Mouse (Mus musculus) heart, embryonic 11.5 days (tissue): ENCODE results near the gene Tjp2. TPM values are rescaled to one million over a fixed set of nuclear protein-coding genes. Genes with fewer than 3 reads are reported as not detected.

Experiments
- ATAC-seq: fragments of 200-750 bp; cut with Nextera tagmentation; replicated peaks from 2 replicates; pipeline ENCODE4 v1.8.0; 2017; ENCODE audit warnings: moderate library complexity; ENCODE audit not compliant: insufficient number of reproducible peaks, low FRiP score, low TSS enrichment
- H3K27ac ChIP-seq: fragments of 300-500 bp; sonication (generic); 2 replicates; pipeline ENCODE4 v1.5.1; 2014; ENCODE audit warnings: mild to moderate bottlenecking, low read depth, low read length
- H3K27me3 ChIP-seq: fragments of 300-500 bp; sonication (generic); 2 replicates; pipeline ENCODE4 v1.6.1; 2014; ENCODE audit warnings: mild to moderate bottlenecking, low read length, mixed read lengths; ENCODE audit not compliant: control insufficient read depth, insufficient read depth
- H3K36me3 ChIP-seq: fragments of 300-500 bp; sonication (generic); 2 replicates; pipeline ENCODE4 v1.6.1; 2014; ENCODE audit warnings: mild to moderate bottlenecking, low read length, moderate library complexity, mixed read lengths; ENCODE audit not compliant: control insufficient read depth, insufficient read depth
- H3K4me1 ChIP-seq: fragments of 300-500 bp; sonication (generic); 2 replicates; pipeline ENCODE4 v1.6.1; 2014; ENCODE audit warnings: low read length; ENCODE audit not compliant: control insufficient read depth, insufficient read depth
- H3K4me2 ChIP-seq: fragments of 300-500 bp; sonication (generic); 2 replicates; pipeline ENCODE4 v1.6.1; 2014; ENCODE audit warnings: mild to moderate bottlenecking, moderate library complexity
- H3K4me3 ChIP-seq: fragments of 300-500 bp; sonication (generic); 2 replicates; pipeline ENCODE4 v1.5.1; 2014; ENCODE audit warnings: low read depth, low read length
- H3K9ac ChIP-seq: fragments of 300-500 bp; sonication (generic); 2 replicates; pipeline ENCODE4 v1.6.1; 2014; ENCODE audit warnings: mild to moderate bottlenecking, low read depth, low read length, moderate library complexity
- H3K9me3 ChIP-seq: fragments of 300-500 bp; sonication (generic); replicated peaks from 2 replicates; pipeline ENCODE4 v1.6.1; 2016; ENCODE audit warnings: low read length; ENCODE audit not compliant: control insufficient read depth
- WGBS: fragments of 180-500 bp; shearing (Covaris S2); extraction: QIAGEN DNeasy Blood & Tissue Kit; methylation state at CpG from one replicate; pipeline ENCODE4 v1.1.7; 2014; ENCODE audit not compliant: insufficient replicate concordance; 5-methylcytosine and 5-hydroxymethylcytosine counted together
- polyA plus RNA-seq: library from polyadenylated mRNA; unstranded; fragments of >200 nt; fragmentation: Nextera tagmentation; extraction: Ambion mirVana; gene quantifications from 2 replicates; pipeline ENCODE4 v1.2.1, GENCODE M21; 2014

The Tjp2 gene
- 21.3 and 25.0 TPM in 2 replicates for polyA plus RNA-seq

DNA sequence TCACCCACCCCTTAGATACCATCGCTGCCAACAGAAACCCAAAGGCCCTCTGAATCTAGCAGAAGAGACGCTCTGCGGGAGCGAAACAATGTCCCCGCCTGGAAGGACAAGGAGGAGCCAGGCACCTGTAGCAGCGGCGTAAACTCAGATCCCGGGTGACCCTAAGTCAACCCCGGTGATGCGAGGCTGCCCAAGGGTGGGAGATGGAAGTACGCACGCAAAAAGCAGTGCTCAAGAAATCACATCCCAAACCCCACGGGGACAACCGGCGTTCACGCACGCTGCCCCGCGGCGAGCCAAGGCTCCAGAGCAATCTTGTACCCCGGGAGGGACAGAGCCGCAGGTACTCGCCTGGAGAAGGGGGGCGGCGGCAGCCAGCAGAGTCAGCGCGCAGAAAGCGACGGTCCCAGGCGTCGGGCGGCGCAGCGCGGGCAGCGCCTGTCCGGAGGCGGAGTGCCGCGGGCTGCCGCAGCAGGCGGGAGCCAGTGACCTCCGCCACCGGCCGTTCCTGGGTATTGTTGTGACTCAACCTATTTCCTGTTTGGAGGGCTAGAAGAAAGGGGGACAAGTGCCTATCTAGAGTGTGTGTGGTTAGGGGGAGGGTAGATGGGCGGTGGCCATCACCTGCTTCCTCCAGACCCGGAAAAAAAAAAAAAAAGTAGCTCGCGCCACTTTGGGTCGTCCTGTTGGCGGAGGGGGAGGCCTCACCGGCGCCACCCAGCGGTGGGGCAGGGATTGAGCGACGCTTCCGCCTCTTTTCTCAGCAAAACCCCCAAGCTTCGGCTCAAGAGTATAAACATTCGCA lies at the start of gene Tjp2:
Gene Tjp2 (minus strand): TSS at position 531 of the 805 bp plus-strand sequence.
- H3K9me3 ChIP-seq: no peaks in the 10 kb centered on the region
- no peaks in the 10 kb centered on the region for H3K36me3 ChIP-seq
- WGBS: under 1% methylated on average over 59 of the region's 59 CpGs
- no peaks in the 10 kb centered on the region for H3K27me3 ChIP-seq
- H3K4me2 ChIP-seq: peak within 1 kb of the TSS; percentile 63
- peak; percentile 69 for ATAC-seq
- peak within 1 kb of the TSS; percentile 47 for H3K27ac ChIP-seq
- peak within 1 kb of the TSS; percentile 57 for H3K4me3 ChIP-seq
- peak within 1 kb of the TSS; percentile 72 for H3K9ac ChIP-seq
- H3K4me1 ChIP-seq: peaks cover under 1% of the 10 kb centered on the region; the same call in 1 of the 2 replicates

DNA sequence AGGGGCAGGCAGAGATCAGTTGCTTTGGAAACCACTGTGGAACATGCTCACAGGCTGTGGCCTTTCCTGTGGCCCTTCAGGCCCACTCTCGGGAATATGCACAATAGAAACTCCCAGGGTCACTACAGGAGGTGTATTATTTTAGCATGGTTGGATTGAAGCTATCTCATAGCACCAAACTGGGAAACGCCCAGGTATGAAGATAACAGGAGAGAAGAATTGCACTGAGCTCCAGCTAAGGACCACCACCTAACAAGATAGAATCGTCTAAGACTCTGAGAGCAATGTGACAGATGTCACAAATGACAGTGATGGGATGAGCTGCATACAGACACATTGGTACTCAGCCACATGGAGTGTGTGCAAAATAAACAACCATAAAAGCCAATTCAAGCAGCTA lies 49.5 kb upstream of the Tjp2 start:
- Histone ChIP-seq H3K9ac (no peak overlapping the region), H3K36me3 (peaks cover 2% of the 10 kb centered on the region; the same call in 1 of the 2 replicates), H3K4me2 (no peak overlapping the region), H3K4me3 (no peak overlapping the region), H3K27me3 (no peaks in the 10 kb centered on the region), H3K9me3 (no peaks in the 10 kb centered on the region), H3K4me1 (peaks cover 8% of the 10 kb centered on the region), H3K27ac (no peak overlapping the region)
- WGBS: 56% methylated on average over 3 of the region's 3 CpGs
- no peak for ATAC-seq

DNA sequence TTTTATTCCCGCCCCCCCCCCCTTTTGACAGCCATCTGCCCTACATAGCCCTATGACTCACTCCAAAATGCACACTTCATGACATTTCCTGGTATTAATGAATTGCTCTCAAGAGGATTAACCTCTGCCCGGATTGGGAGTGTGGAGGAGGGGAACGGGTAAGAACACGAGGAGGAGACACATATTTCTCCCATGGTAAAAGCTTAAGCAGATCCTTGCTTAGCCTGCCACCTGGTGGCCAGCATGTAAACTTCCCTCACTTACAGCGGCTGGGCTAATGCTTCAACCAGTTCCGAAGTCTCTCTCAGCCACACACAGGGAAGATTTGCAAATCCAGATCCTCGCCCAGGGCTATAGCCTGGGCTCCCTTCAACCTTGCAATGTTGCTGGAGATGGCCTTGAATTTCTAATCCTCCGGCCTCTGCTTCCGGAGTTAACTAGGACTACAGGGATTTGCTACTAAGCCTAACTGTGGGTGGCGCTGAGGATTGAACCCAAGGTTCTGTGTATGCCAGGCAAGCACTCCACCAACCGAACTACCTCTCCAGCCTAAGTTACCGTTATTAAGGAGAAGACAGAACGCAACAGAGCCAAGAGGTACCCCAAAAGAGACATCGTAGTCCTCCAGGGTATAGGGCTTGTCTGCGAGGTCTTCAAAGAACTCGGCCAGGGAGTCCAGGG lies 47.1 kb upstream of the Tjp2 start:
- H3K4me2 ChIP-seq: peak overlapping the region; percentile 31

DNA sequence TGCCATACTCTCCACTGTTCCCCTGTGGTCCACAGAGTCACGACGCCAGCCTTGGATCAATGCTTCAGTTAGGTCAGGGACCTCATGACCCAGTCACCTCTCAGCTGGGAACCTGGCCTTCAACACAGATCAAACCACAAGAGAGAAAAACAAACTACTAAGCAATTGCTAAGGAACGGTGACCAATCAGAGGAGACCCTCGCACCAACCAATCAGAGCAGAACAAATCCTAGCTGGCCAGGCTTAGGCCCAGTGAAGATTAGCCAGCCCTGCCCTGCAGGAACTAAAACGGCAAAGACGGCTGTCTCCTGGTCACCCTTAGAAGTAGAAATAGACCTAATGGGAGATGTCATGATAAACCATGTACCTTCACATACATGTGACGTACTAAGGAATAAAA lies 46.5 kb upstream of the Tjp2 start:
- Histone ChIP-seq H3K9me3 (no peaks in the 10 kb centered on the region), H3K27me3 (no peaks in the 10 kb centered on the region), H3K4me3 (0 out of 2 replicates have a peak overlapping the region, but pooled peaks have one; percentile 12), H3K27ac (no peak overlapping the region), H3K9ac (peak overlapping the region; percentile 11; the same call in 1 of the 2 replicates), H3K36me3 (no peaks in the 10 kb centered on the region; the same call in 1 of the 2 replicates), H3K4me2 (peak overlapping the region; percentile 31), H3K4me1 (0 out of 2 replicates have a peak, but pooled peaks cover 2% of the 10 kb centered on the region)
- WGBS: 39% methylated on average over 7 of the region's 7 CpGs
- ATAC-seq: peak; percentile 44; the same call in 1 of the 2 replicates

More for the DNA sequence above, 47.1 kb upstream of the Tjp2 start:
- H3K4me3 ChIP-seq: 0 out of 2 replicates have a peak overlapping the region, but pooled peaks have one; percentile 12
- 42% methylated on average over 16 of the region's 16 CpGs for WGBS
- peak overlapping the region; percentile 11; the same call in 1 of the 2 replicates for H3K9ac ChIP-seq
- ATAC-seq: peak; percentile 56
- H3K27ac ChIP-seq: no peak overlapping the region
- H3K4me1 ChIP-seq: 0 out of 2 replicates have a peak, but pooled peaks cover 2% of the 10 kb centered on the region
- no peaks in the 10 kb centered on the region for H3K27me3 ChIP-seq
- H3K9me3 ChIP-seq: no peaks in the 10 kb centered on the region
- H3K36me3 ChIP-seq: peaks cover 2% of the 10 kb centered on the region; the same call in 1 of the 2 replicates

DNA sequence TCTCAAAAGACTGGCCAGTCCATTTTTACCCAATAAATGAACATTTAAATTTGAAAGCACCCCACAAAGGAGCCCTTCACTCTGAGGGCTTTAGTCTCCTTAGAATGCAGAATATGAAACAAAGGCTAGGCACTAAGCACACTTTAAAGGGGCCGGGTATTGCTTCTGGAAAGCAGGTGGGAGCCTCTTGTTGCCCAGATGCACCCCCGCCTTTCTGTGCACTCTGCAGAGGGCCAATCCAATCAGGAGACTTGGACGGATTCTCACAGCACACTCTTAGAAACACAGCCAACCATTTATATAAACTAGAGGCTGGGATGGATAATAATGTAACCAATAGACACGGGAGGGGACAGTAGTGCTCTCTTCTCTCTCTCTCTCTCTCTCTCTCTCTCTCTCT lies 43.7 kb upstream of the Tjp2 start:
- peaks cover 13% of the 10 kb centered on the region for H3K36me3 ChIP-seq
- H3K27ac ChIP-seq: no peak overlapping the region
- 0 out of 2 replicates have a peak, but pooled peaks cover 2% of the 10 kb centered on the region for H3K4me1 ChIP-seq
- ATAC-seq: no peak
- no peak overlapping the region for H3K4me2 ChIP-seq
- 80% methylated on average over 4 of the region's 4 CpGs for WGBS
- no peak overlapping the region for H3K9ac ChIP-seq
- H3K9me3 ChIP-seq: no peaks in the 10 kb centered on the region
- no peak overlapping the region for H3K4me3 ChIP-seq
- H3K27me3 ChIP-seq: no peaks in the 10 kb centered on the region

DNA sequence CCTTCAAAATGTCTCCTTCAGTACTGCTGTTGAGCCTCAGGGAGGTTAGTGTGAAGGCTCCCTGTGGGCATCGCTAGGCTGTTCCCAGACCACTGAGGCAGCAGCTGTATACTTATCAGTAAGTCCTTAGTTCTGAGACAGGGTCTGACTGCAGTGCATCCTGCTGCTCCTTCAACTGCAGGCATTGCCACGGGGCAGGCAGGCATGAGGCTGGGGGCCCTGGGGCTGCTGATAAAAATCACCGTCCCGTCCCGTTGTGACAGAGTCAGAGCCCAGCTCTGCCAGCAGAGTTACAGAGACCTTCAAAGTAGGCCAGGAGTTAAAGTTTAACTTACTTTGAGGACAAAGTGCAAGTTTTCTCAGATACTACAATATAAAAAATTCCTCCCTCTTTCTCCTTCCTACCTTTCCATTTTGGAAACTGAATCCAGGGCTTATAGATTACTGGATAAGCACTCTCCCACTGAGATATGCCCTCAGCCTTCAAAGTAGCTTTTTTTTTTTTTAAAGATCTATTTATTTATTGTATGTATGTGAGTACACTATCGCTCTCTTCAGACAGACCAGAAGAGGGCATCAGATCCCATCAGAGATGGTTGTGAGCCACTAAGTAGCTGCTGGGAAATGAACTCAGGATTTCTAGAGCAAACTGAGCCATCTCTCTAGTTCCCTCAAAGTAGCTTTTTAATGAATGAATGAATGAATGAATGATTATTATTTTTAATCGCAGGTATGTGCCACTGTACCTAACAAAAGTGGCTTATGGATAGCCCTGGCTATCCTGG lies 41.4 kb upstream of the Tjp2 start:
- Histone ChIP-seq H3K27ac (no peak overlapping the region), H3K9ac (no peak overlapping the region), H3K4me3 (no peak overlapping the region), H3K36me3 (peaks cover 16% of the 10 kb centered on the region), H3K4me1 (no peaks in the 10 kb centered on the region), H3K4me2 (no peak overlapping the region), H3K9me3 (no peaks in the 10 kb centered on the region), H3K27me3 (no peaks in the 10 kb centered on the region)
- no peak for ATAC-seq
- WGBS: 83% methylated on average over 7 of the region's 7 CpGs

DNA sequence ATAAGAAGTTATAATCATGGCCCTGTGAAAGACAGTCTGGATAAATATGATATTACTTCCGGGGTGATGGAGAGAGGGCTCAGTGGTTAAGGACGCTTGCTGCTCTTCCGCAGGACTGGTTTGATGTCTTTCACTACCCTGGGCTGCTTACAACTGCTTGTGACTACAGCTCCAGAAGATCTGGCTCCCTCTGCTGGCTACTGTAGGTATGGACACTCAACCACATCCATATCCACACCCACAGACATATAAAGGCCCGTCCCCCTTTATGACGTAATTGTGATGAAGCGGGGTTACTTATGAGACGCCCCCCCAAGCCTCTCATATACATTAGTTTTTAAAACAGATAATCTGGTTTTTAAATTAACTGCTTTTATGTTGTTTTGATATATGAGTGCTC lies 40.2 kb upstream of the Tjp2 start:
- no peak overlapping the region for H3K9ac ChIP-seq
- H3K4me3 ChIP-seq: no peak overlapping the region
- no peaks in the 10 kb centered on the region for H3K27me3 ChIP-seq
- no peaks in the 10 kb centered on the region for H3K9me3 ChIP-seq
- peaks cover 16% of the 10 kb centered on the region for H3K36me3 ChIP-seq
- no peak overlapping the region for H3K4me2 ChIP-seq
- H3K4me1 ChIP-seq: no peaks in the 10 kb centered on the region
- ATAC-seq: no peak; the same call in 1 of the 2 replicates
- WGBS: 56% methylated on average over 7 of the region's 7 CpGs
- H3K27ac ChIP-seq: no peak overlapping the region

DNA sequence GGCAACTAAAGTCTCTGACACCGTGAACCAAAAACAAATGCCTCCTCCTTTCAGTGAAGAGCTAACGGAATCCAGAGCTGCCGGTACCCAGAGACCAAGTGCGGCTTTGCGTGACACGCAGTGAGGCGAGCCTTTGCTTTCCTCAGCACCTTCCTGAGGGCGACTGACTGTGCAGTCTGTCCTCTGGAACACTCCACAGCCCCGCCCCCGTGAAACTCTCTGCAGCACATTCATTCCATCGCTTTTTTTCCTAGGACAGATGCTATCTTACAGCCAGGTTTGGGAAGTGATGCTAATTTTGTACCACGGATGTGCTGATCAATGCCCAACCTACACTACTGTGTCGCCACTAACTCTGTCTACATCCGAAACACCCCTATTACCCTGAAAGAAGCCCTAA lies 37.9 kb upstream of the Tjp2 start:
- H3K9me3 ChIP-seq: no peaks in the 10 kb centered on the region
- 87% methylated on average over 14 of the region's 14 CpGs for WGBS
- H3K4me3 ChIP-seq: no peak overlapping the region
- no peak overlapping the region for H3K9ac ChIP-seq
- H3K4me2 ChIP-seq: no peak overlapping the region
- peaks cover 16% of the 10 kb centered on the region for H3K36me3 ChIP-seq
- no peak for ATAC-seq
- H3K27ac ChIP-seq: no peak overlapping the region
- H3K27me3 ChIP-seq: no peaks in the 10 kb centered on the region
- peaks cover 9% of the 10 kb centered on the region; the same call in 1 of the 2 replicates for H3K4me1 ChIP-seq
